Mouse (Mus musculus) lung, embryonic 15.5 days (tissue): ENCODE measurements around the gene Usp33. TPM values are rescaled to one million over a fixed set of nuclear protein-coding genes. Genes with fewer than 3 reads are reported as not detected.

ENCODE experiments used
- ATAC-seq: fragments of 200-750 bp; cut with Nextera tagmentation; 2 replicates; pipeline ENCODE4 v1.8.0; 2017; ENCODE audit warnings: moderate number of reproducible peaks, borderline replicate concordance; ENCODE audit not compliant: low FRiP score, low TSS enrichment; ENCODE audit errors: extremely low read depth
- H3K27ac ChIP-seq: fragments of 300-500 bp; sonication (generic); 2 replicates; pipeline ENCODE4 v1.5.1; 2015; ENCODE audit warnings: moderate library complexity, mild to moderate bottlenecking, inconsistent platforms
- H3K27me3 ChIP-seq: fragments of 300-500 bp; sonication (generic); 2 replicates; pipeline ENCODE4 v1.6.1; 2015; ENCODE audit warnings: inconsistent platforms
- H3K36me3 ChIP-seq: fragments of 300-500 bp; sonication (generic); 2 replicates; pipeline ENCODE4 v1.6.1; 2015; ENCODE audit warnings: inconsistent platforms
- H3K4me1 ChIP-seq: fragments of 300-500 bp; sonication (generic); 2 replicates; pipeline ENCODE4 v1.6.1; 2015; ENCODE audit warnings: inconsistent platforms
- H3K4me2 ChIP-seq: fragments of 300-500 bp; sonication (generic); 2 replicates; pipeline ENCODE4 v1.6.1; 2015; ENCODE audit warnings: inconsistent platforms, mild to moderate bottlenecking, moderate library complexity
- H3K4me3 ChIP-seq: fragments of 300-500 bp; sonication (generic); 2 replicates; pipeline ENCODE4 v1.5.1; 2015; ENCODE audit warnings: mild to moderate bottlenecking, inconsistent platforms
- H3K9ac ChIP-seq: fragments of 300-500 bp; sonication (generic); 2 replicates; pipeline ENCODE4 v1.6.1; 2015; ENCODE audit warnings: inconsistent platforms
- H3K9me3 ChIP-seq: fragments of 300-500 bp; sonication (generic); 2 replicates; pipeline ENCODE4 v1.6.1; 2016; ENCODE audit warnings: inconsistent platforms
- WGBS: fragments of 180-500 bp; shearing (Covaris S2); methylation state at CpG from one replicate; pipeline ENCODE4 v1.1.7; 2015; 5-methylcytosine and 5-hydroxymethylcytosine counted together
- polyA plus RNA-seq: library from polyadenylated mRNA; unstranded; fragments of >200 nt; fragmentation: Nextera tagmentation; extraction: Ambion mirVana; gene quantifications from 2 replicates; pipeline ENCODE4 v1.2.1, GENCODE M21; 2015

The Usp33 gene
- polyA plus RNA-seq, 1 experiment from 2014 or later: 50.6 TPM

- Histone ChIP-seq H3K4me3 (no peak overlapping the region), H3K4me2 (no peak overlapping the region), H3K27ac (no peak overlapping the region), H3K27me3 (no peaks in the 10 kb centered on the region), H3K4me1 (0 out of 2 replicates have a peak, but pooled peaks cover 21% of the 10 kb centered on the region), H3K9ac (no peak overlapping the region), H3K9me3 (no peaks in the 10 kb centered on the region), H3K36me3 (0 out of 2 replicates have a peak, but pooled peaks cover 3% of the 10 kb centered on the region)
- ATAC-seq: no peak
- 67% methylated on average over 4 of the region's 4 CpGs for WGBS
Measured at GRCm38 (mm10) chr3:152405978-152406640, 59.8 kb downstream of the Usp33 start.

DNA sequence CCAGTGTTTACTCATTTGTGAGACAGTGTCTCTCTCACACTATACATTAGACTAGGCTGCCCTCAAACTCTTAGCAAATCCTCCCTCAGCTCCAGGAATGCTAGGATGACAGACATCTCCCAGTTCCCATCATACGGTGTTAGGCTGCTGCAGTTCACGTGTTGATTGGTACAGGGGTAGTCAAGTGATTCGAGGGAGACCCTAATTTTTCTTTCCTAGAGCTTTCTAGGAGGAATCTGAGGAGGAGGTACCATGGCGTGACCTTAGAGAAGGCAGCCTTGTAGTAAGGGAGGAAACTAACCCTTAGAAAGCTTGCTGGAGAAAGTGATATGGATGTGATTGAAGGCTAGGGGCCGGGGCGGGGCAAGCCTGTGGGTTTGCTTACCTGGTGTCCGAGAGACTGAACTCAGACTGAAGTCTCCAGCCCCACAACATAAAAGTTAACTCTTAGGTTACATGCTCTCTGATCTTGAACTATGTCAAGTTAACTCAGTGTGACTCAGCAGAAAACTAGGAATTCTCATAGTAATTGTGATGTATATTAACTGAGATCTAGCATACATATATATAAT, 64.8 kb downstream of the Usp33 start:
- 0 out of 2 replicates have a peak, but pooled peaks cover 4% of the 10 kb centered on the region for H3K4me1 ChIP-seq

GRCm38 (mm10) chr3:152412362-152412761, 66.1 kb downstream of the Usp33 start:
- H3K4me1 ChIP-seq: 0 out of 2 replicates have a peak, but pooled peaks cover 4% of the 10 kb centered on the region
- 75% methylated on average over 4 of the region's 4 CpGs for WGBS

More for the DNA sequence above, 64.8 kb downstream of the Usp33 start:
- Histone ChIP-seq H3K4me3 (no peak overlapping the region), H3K27ac (no peak overlapping the region), H3K27me3 (no peaks in the 10 kb centered on the region), H3K9me3 (no peaks in the 10 kb centered on the region), H3K36me3 (0 out of 2 replicates have a peak, but pooled peaks cover 3% of the 10 kb centered on the region), H3K9ac (no peak overlapping the region), H3K4me2 (no peak overlapping the region)
- no peak for ATAC-seq
- WGBS: 67% methylated on average over 7 of the region's 7 CpGs

DNA sequence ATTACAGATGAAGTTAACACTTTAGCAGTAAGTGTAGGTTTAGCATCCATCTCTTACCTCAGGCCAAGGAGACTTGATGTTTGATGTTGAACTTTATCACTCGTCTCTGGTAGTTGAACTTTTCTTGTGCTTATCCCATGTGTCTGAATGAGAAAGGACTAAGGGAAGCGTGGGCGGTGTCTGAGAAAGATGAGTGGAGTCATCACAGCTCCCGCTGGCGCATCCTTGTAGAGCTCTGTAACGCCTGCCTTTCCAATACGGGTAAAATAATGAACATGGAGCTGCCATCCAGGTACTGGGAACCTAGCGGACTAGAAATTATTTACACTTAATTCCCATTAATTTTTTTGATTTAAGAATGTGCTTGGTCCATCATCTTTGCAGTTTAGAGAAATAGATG, 82.6 kb downstream of the Usp33 start:
- no peak overlapping the region for H3K4me2 ChIP-seq
- H3K27ac ChIP-seq: no peak overlapping the region
- peaks cover 24% of the 10 kb centered on the region for H3K36me3 ChIP-seq
- no peak overlapping the region for H3K9ac ChIP-seq
- WGBS: 86% methylated on average over 8 of the region's 8 CpGs
- H3K27me3 ChIP-seq: no peaks in the 10 kb centered on the region
- H3K9me3 ChIP-seq: no peaks in the 10 kb centered on the region
- no peaks in the 10 kb centered on the region for H3K4me1 ChIP-seq
- no peak for ATAC-seq
- no peak overlapping the region for H3K4me3 ChIP-seq

More at GRCm38 (mm10) chr3:152412362-152412761, 66.1 kb downstream of the Usp33 start:
- Histone ChIP-seq H3K36me3 (0 out of 2 replicates have a peak, but pooled peaks cover 3% of the 10 kb centered on the region), H3K9ac (no peak overlapping the region), H3K27me3 (no peaks in the 10 kb centered on the region), H3K27ac (no peak overlapping the region), H3K9me3 (no peaks in the 10 kb centered on the region), H3K4me3 (no peak overlapping the region), H3K4me2 (no peak overlapping the region)
- ATAC-seq: no peak

GRCm38 (mm10) chr3:152432677-152433076, 86.4 kb downstream of the Usp33 start:
- no peaks in the 10 kb centered on the region for H3K4me1 ChIP-seq
- H3K9me3 ChIP-seq: no peaks in the 10 kb centered on the region
- peaks cover 18% of the 10 kb centered on the region for H3K36me3 ChIP-seq
- H3K4me3 ChIP-seq: no peak overlapping the region
- WGBS: 91% methylated on average over 7 of the region's 7 CpGs
- no peak overlapping the region for H3K27ac ChIP-seq
- H3K27me3 ChIP-seq: no peaks in the 10 kb centered on the region
- H3K9ac ChIP-seq: no peak overlapping the region
- H3K4me2 ChIP-seq: no peak overlapping the region
- ATAC-seq: no peak

GRCm38 (mm10) chr3:152435590-152435989, 89.3 kb downstream of the Usp33 start:
- no peak for ATAC-seq
- no peaks in the 10 kb centered on the region for H3K27me3 ChIP-seq
- peaks cover 12% of the 10 kb centered on the region for H3K36me3 ChIP-seq
- H3K9me3 ChIP-seq: no peaks in the 10 kb centered on the region
- no peak overlapping the region for H3K4me2 ChIP-seq
- H3K27ac ChIP-seq: no peak overlapping the region
- no peak overlapping the region for H3K9ac ChIP-seq
- no peak overlapping the region for H3K4me3 ChIP-seq
- no peaks in the 10 kb centered on the region for H3K4me1 ChIP-seq

DNA sequence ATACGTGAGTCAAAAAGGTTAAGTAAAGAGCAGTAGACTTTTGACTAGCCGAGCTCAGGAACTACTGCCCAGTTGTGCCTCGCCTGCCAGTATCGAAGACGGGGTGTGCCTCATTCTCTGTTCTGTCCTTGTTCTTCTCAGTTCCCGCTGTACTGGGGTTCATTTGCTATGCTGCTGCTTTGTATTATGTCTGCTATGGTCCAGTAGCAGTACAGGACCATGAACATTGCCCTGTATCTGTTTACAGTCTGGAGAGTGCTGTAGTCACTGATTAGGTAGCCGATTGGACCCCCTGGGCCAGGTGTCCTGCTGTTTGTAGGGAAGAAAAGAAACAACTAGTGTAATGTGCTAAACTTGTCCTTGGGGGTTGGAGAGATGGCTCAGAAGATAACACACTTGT, 91.8 kb downstream of the Usp33 start:
- Histone ChIP-seq H3K9me3 (no peaks in the 10 kb centered on the region), H3K4me1 (no peaks in the 10 kb centered on the region), H3K4me2 (no peak overlapping the region), H3K9ac (no peak overlapping the region), H3K27ac (no peak overlapping the region), H3K4me3 (no peak overlapping the region), H3K36me3 (peaks cover 9% of the 10 kb centered on the region), H3K27me3 (no peaks in the 10 kb centered on the region)
- ATAC-seq: no peak
- WGBS: 94% methylated on average over 7 of the region's 7 CpGs

GRCm38 (mm10) chr3:152442795-152443194, 96.5 kb downstream of the Usp33 start:
- no peak overlapping the region for H3K9ac ChIP-seq
- no peaks in the 10 kb centered on the region for H3K27me3 ChIP-seq
- H3K4me3 ChIP-seq: no peak overlapping the region
- H3K27ac ChIP-seq: no peak overlapping the region
- no peaks in the 10 kb centered on the region for H3K9me3 ChIP-seq
- no peak overlapping the region for H3K4me2 ChIP-seq
- no peak for ATAC-seq
- H3K4me1 ChIP-seq: no peaks in the 10 kb centered on the region
- 86% methylated on average over 4 of the region's 4 CpGs for WGBS
- peaks cover 9% of the 10 kb centered on the region; the same call in 1 of the 2 replicates for H3K36me3 ChIP-seq

Other genes starting within 250 kb of the Usp33 start
- 10.0 and 11.2 TPM in 2 replicates for gene Gipc2, start 180.2 kb upstream of the Usp33 start, polyA plus RNA-seq
- 38.2 and 41.4 TPM in 2 replicates for gene Dnajb4, start 136.2 kb upstream of the Usp33 start, polyA plus RNA-seq
- gene Fubp1, start 136.1 kb upstream of the Usp33 start, polyA plus RNA-seq: 261 and 272 TPM in 2 replicates
- gene Nexn, start 80.1 kb upstream of the Usp33 start, polyA plus RNA-seq: 64.4 and 75.1 TPM in 2 replicates
- gene Miga1, start 6.1 kb upstream of the Usp33 start, polyA plus RNA-seq: 15.6 and 16.1 TPM in 2 replicates
- gene Zzz3, start 49.0 kb downstream of the Usp33 start, polyA plus RNA-seq: 46.3 and 46.9 TPM in 2 replicates